Mouse (Mus musculus) embryonic fibroblast, embryonic 13.5 days (primary cell): Measurements from ENCODE around the gene Ubr7.

Experiments used
- CTCF ChIP-seq: IDR thresholded peaks from 2 replicates; pipeline ENCODE4 v1.5.1; 2011; ENCODE audit warnings: mild to moderate bottlenecking, control low read depth, low read length, moderate library complexity, borderline replicate concordance; ENCODE audit not compliant: insufficient read depth
- POLR2A ChIP-seq: IDR thresholded peaks from 2 replicates; pipeline ENCODE4 v1.6.1; 2011; ENCODE audit warnings: low read depth, mild to moderate bottlenecking, control low read depth, low read length, moderate library complexity

GRCm38 (mm10) chr12:102769000-102769399 lies 11.2 kb downstream of the Ubr7 start:
- TF ChIP-seq CTCF (no peak), POLR2A (no peak)
